Mouse (Mus musculus): ENCODE data around the gene Ctnnd2.

Ctnnd2 gene

DNA sequence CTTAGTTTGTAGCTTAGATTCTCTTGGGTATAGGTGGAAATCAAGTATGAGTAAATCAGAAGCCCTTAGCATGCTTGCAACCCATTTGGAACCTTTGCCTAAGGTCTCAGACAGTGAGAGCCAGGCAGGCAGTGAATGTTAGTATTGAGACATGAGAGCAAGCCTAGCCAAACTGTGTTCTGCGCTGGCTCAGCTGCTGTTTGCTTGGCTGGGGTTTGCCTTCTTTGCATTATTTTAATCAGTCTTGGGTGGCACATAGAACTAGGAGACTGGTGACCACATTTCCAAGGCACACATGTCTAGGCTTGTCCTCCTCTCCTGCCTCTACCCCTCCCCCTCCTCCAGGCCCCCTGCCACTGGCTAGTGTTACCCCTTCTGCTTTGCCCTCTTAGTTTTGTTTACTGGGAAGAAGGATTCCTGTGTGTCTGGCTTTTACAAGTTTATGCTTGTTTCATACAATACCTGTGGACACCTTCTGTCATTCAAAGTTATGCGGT, 381.6 kb downstream of the Ctnnd2 start:
- DNase-seq = no peak

DNA sequence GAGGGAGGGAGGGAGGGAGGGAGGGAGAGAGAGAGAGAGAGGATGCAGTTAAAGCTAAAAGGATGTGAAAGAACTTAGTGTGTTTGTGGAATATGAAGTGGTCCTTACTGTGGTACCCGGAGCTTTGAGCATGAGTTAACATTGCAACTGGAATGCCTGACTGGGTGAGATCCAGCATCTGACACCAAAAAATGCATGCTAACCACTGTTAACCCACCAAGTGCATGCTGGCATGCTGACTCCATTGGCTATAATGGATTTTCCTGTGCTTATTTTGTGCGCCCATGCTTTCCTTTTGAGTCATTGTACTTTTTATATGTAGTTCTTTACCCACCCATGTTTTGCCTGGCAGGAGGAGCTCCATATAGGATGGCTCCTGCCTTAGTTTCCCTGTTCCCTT, 383.4 kb downstream of the Ctnnd2 start:
- DNase-seq = no peak

- DNase-seq = no peak
Observed at GRCm38 (mm10) chr15:30562375-30562774, 390.0 kb downstream of the Ctnnd2 start.

- DNase-seq = no peak
Observed at GRCm38 (mm10) chr15:30564594-30564993, 392.2 kb downstream of the Ctnnd2 start.

- no peak for DNase-seq
Observed at GRCm38 (mm10) chr15:30570254-30570800, 397.9 kb downstream of the Ctnnd2 start.

DNA sequence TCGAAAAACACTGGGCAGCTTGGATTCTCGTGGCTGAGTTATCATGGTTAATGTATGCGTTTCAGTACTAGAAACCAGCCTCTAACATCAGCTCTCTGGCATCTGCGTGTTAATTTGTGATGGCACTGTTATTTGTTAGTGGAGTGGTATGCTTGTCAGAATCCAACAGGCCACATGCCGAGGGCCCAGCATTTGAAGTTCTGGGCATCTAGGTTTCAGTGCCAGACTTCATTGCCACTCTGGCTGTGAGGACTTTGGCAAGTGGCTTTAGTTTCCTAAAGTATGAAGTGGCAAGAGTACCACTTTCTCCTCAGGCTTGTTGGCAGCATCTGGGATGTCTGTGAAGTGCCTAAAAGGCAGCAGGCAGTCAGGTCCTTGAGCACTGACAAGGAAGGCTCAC, 415.1 kb downstream of the Ctnnd2 start:
- DNase-seq = no peak

DNA sequence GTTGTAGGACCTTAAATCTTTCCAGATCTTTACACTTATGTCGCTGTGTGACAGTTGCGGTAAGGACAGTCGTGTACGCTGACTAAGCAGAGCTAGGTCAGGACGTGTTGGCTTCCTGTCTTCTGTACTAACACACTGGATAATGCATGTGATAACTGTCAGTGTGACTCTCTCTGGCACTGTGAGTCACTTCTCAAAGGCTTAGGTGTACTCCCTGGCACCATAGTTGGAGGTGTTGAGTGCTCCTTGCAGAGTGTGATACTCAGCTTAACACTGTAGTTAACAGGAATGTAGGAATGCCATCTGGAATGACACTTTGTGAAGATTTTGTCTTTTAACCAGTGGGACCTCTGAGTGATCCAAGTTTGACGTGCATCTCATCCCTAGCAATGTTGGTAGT, 418.5 kb downstream of the Ctnnd2 start:
- DNase-seq = no peak

- DNase-seq = no peak
Observed at GRCm38 (mm10) chr15:30595507-30595906, 423.1 kb downstream of the Ctnnd2 start.

GRCm38 (mm10) chr15:30610613-30611012, 438.2 kb downstream of the Ctnnd2 start:
- no peak for DNase-seq

DNA sequence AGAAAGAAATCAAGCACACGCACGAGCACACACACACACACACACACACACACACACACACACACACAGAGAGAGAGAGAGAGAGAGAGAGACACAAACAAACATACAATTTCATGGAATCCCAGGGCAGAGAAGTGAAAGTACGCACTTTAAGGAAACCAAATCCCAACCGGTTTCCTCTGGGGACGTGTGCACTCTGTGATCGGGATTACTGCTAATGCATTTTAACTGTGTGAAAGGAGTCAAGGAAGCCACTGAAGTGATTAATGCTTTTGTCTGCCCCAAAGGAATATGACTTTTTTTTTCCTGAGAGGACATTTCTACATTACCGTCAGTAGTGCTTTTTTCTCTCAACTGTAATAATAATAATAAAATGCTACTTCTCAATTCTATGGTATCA, 443.1 kb downstream of the Ctnnd2 start:
- DNase-seq = no peak

DNA sequence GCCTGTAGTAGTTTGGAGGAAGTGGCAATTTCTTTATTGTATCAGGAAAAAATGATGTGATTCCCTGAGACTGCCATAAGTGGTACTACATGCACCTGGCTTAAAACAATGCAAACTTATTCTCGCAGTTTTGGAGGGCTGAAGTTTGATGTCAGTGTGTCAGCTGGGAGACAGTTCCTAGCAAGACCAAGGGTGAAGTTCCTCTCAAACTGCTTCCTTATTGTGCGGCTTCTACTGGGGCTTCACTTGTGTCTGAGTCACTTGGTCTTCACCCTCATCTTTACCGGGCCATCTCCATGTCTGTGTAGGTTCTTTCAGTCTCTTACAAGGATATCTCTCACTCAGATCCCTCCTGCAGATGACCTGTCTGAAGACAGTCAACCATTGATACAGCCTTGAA, 444.5 kb downstream of the Ctnnd2 start:
- no peak for DNase-seq

DNA sequence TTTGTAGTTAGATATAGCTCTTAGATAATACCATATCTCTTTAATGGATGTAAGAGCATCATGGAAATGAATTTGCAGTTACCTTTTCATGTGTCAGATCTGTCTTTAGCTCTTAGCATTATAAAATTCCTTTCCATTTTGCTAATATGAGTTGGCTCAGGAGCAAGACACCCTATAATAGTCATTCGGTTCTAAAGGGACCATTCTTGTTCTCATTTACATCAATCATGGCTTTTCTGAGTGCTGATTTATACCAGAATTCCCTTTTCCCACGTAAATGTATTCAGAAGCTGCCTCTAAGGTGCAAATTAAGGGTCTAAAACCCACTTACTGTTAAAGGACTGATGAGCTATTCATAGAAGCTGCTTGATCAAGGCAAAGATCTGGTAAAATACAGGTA, 445.5 kb downstream of the Ctnnd2 start:
- no peak for DNase-seq

DNA sequence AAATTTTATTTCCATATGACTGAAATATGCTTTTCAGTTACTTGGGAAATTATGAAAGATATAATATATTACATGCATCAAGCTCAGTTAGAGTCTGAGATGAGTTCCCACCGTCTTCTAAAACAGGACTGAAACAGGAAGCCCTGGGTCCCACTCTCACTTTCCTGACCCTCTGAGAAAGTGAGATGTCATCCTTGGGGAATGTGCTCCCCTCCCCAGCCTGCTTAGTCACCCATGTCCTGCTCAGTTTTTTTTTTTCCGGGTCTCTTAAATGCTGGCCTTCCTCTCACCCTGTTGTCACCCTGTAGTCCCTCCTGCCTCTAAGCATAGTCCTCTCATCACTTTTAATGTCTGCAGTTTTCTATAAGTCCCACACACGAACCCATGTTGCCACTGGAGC, 456.1 kb downstream of the Ctnnd2 start:
- no peak for DNase-seq

DNA sequence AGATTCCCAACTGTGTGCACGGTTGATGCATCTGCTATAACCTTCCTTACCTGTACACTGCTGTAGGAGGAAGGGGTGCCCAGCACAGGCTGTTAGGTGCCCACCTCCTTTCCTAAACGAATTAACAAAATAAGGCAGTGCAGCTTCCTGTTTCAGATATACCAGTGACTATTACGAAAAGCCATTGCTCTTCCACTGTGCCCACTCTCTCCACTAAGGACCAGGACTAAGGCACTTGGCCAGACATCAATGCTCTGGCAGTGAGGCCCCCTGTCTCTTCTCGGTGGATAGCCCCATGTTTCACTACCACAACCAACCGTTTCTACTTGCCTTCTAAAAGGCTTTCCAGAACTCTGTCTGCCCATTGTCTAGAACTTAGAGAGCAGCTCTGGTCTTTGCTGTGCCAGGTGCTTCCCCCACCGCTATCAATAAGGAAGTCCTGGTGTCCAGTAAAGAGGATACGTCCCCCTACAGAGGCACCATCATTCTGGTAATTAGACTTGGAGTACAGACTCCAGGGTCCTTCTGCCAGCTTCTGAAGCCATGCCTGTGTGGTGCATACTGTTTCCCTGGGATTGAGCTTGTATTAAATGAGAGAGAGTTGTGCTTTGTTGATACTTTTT, 459.8 kb downstream of the Ctnnd2 start:
- no peak for DNase-seq

- no peak for DNase-seq
Observed at GRCm38 (mm10) chr15:30633917-30634316, 461.5 kb downstream of the Ctnnd2 start.

- DNase-seq = no peak
Observed at GRCm38 (mm10) chr15:30634522-30634921, 462.1 kb downstream of the Ctnnd2 start.

GRCm38 (mm10) chr15:30640651-30641050, 468.3 kb downstream of the Ctnnd2 start:
- no peak for DNase-seq

- no peak for DNase-seq
Observed at GRCm38 (mm10) chr15:30645688-30646087, 473.3 kb downstream of the Ctnnd2 start.

DNA sequence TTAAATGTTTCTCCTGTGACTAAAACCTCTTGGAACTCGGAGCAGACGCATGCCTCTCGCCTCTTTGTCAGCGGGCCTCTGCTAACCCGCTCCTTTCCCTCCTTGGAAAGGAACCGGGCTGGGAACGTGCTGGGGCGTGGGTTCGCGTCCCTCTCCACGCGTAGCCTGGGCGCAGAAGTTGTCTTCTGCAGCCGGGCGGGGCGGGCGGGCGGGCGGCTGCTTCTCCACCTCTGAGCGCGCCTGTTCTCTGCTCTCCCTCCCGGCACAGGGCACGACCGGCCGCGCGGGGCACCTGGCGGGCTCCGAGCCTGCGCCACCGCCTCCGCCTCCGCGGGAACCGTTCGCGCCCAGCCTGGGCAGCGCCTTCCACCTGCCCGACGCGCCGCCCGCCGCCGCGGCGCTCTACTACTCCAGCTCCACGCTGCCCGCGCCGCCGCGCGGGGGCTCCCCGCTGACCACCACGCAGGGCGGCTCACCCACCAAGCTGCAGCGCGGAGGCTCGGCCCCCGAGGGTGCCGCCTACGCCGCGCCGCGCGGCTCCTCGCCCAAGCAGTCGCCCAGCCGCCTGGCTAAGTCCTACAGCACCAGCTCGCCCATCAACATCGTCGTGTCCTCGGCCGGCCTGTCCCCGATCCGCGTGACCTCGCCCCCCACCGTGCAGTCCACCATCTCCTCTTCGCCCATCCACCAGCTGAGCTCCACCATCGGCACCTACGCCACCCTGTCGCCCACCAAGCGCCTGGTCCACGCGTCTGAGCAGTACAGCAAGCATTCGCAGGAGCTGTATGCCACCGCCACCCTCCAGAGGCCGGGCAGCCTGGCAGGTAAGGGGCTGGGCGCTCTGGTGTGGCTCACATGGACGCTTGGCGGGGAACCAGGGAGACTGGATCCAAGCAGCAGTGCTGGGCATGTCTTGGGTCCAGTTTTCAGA, 474.4 kb downstream of the Ctnnd2 start:
- DNase-seq = no peak

- no peak for DNase-seq
Observed at GRCm38 (mm10) chr15:30647679-30648311, 475.4 kb downstream of the Ctnnd2 start.

- no peak for DNase-seq
Observed at GRCm38 (mm10) chr15:30649964-30650363, 477.6 kb downstream of the Ctnnd2 start.

GRCm38 (mm10) chr15:30655433-30655832, 483.0 kb downstream of the Ctnnd2 start:
- DNase-seq = no peak

DNA sequence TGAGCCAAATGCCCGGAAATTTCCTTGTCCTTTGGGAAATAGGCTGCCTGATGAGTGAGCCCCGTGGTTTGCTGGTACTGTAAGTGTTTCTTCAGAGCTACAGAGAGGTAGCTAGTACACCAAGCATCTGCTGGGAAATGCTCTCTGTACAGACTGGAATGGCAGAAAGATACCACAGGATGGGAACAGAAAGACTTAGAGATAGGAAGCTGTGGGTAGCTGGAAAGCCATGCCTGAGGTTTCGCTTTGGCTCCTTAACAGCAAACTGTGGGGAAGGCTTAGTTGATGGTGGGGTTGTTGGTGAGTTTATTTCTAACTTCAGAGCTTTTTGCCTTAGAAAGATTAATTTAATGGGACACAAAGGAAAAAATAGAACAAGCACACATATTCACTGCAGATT, 485.2 kb downstream of the Ctnnd2 start:
- no peak for DNase-seq
